Mouse (Mus musculus): ENCODE measurements around the gene Adap1. TPM values are rescaled to one million over a fixed set of nuclear protein-coding genes. Genes with fewer than 3 reads are reported as not detected.

Adap1 gene
- polyA plus RNA-seq (2017; shearing (Covaris generic)) = 1.7 TPM

DNA sequence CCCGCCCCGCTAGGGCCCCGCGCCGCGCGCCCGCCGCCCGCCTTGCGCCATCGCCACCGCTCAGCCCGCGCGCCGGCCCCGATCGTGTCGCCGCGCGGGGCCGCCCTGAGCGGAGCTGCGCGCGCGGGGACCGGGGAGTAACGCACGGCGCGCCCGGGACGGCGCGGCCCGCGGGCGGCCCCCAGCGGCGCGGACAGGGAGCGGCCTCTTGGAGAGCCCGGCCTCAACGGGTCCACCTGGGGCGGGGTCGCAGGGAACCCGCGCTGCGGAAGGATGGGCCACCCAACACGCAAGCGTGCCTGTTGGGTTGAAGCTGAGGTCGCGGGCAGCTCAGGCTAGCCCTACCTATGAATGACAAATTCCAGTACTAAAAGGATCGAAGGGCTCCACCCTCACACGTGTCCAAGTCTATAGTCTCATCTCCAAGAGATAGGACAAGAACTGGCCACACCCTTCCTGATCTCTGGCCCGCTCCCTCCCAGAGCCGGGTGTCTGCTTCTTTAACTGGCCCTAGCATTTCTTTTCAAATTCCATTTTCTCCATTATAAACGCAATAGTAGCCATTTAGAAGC, at the start of gene Adap1:
Adap1 (minus strand) TSS at position 228 of the 572 bp plus-strand sequence.

DNA sequence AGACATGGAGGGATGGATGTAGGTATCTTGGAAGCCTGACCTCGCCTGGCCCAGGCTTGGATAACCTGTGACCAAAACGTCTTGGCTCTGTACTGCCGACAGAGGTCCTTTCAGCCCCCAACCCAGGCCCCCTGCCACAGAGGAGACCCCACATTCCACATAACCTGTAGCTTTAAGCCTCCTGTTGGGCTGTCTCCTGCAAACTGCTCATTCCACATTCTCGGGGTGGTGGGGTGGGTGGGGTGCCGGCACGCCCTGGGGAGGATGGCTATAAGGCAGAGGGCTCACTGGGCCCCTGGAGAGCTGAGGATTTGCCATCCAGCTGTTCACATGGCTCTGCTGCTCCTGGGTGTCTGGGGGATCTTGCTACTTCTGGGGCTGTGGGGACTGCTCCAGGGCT, 26.9 kb upstream of the Adap1 start, which contains the start of gene Cyp2w1:
Cyp2w1 (plus strand) TSS at position 301 of the 400 bp plus-strand sequence.

DNA sequence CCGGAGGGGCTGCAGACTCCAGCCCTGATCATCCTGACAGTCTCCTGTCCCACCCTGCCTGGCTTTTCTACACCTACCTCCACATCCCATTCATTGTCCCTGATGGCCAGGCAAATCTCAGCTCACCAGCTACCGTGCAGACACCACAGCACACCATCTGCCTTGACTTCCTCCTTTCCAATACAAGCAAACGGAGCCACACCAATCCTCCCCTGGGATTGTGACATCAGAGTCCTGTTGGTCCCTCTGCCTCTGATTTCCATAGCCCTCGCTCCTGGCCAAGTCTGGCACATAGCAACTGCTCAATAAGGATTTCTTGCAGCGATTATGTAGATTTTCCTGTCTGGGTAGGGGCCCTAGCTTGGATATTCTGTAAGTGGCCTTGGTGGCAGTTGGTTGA, 25.7 kb upstream of the Adap1 start, which contains the start of gene Cox19:
Cox19 (minus strand) TSS at position 285 of the 400 bp plus-strand sequence.

DNA sequence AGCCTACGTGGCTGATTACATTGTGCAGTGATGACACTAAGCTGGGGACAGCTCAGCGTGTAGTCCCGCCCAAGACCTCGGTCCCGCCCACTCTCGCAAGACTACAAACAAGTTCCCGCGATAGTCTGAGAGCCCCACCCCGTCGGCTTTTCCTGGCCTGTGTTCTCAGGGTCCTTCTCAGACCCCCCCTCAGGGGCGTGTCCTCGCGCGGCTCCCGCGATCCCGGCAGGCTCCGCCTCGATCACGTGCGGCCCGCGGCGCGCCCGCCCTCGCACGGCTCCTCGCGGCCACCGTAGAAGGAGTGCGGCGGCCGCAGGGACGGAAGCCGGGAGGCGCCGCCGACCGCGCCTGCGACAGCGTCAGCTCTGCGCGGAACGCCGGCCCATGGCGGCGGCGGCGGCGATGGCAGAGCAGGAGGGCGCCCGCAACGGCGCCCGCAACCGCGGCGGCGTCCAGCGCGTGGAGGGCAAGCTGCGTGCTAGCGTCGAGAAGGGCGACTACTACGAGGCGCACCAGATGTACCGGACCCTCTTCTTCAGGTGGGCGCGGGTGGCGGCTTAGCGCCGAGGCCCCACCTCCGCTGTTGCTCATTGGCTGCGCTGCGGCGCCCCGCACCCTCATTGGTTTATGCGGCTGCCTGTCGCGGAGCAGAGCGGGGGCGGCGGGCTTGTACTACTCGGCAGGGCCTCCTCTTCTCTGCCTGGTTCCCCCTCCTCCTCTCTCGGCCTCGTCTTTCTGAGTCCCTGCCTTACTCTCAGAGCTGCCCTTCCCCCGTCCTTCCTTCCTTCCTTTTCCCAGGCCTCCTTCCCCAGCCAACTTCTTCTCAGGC, 73.1 kb downstream of the Adap1 start, which contains the start of gene Get4:
Get4 (plus strand) TSS at position 244 of the 829 bp plus-strand sequence.

Other genes starting within 250 kb of the Adap1 start
- gene Prkar1b, start 175.6 kb downstream of the Adap1 start, polyA plus RNA-seq (2017; shearing (Covaris generic)) = 2.1 TPM
- gene Dnaaf5, start 175.4 kb downstream of the Adap1 start, polyA plus RNA-seq (2017; shearing (Covaris generic)) = 10.6 TPM
- gene Sun1, start 125.0 kb downstream of the Adap1 start, polyA plus RNA-seq (2017; shearing (Covaris generic)) = 60.8 TPM
- gene Get4, start 73.3 kb downstream of the Adap1 start, polyA plus RNA-seq (2017; shearing (Covaris generic)) = 10.5 TPM
- 49.7 TPM for gene Cox19, start 25.8 kb upstream of the Adap1 start, polyA plus RNA-seq (2017; shearing (Covaris generic))
- gene Cyp2w1, start 27.0 kb upstream of the Adap1 start, polyA plus RNA-seq (2017; shearing (Covaris generic)) = not detected
- gene Gpr146, start 52.1 kb upstream of the Adap1 start, polyA plus RNA-seq (2017; shearing (Covaris generic)) = 9.7 TPM
- 0.26 TPM for gene C130050O18Rik, start 79.7 kb upstream of the Adap1 start, polyA plus RNA-seq (2017; shearing (Covaris generic))
- not detected for gene Gper1, start 97.5 kb upstream of the Adap1 start, polyA plus RNA-seq (2017; shearing (Covaris generic))
- gene 3110082I17Rik, start 134.9 kb upstream of the Adap1 start, polyA plus RNA-seq (2017; shearing (Covaris generic)) = 9.1 TPM
- 19.7 TPM for gene Zfand2a, start 158.9 kb upstream of the Adap1 start, polyA plus RNA-seq (2017; shearing (Covaris generic))
- gene Uncx, start 217.9 kb upstream of the Adap1 start, polyA plus RNA-seq (2017; shearing (Covaris generic)) = not detected